Mouse (Mus musculus): ENCODE results near the gene Gm42372. TPM values are rescaled to one million over a fixed set of nuclear protein-coding genes. Genes with fewer than 3 reads are reported as not detected.

The Gm42372 gene
- polyA plus RNA-seq, 1 experiment = 1.1 TPM

DNA sequence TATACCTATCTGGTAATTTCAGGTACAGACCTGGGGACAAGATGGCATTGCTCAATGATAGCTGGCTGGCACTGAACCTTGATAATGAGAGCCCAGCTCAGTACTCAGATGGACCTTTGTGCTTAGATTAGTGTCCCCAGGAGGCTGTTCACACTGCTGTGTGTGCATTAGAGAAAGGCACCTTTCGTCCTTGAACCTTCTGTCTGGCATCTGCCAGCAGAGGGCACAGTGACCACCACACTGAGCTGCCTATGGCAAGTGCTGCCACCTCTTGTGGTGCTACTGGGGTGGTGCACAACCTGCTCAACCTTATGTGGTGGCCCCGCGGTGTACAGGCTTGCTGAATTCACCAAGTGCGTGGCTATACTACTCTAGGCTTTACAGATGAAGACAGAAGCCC is 24.4 kb downstream of the Gm42372 start:
- Histone ChIP-seq H3K27ac (ENCODE audit: insufficient read depth, low read length) (no peak overlapping the region), H3K4me1 (ENCODE audit: control insufficient read depth, insufficient read depth, low read length) (no peaks in the 10 kb centered on the region), H3K4me3 (ENCODE audit: low read depth, low read length) (no peak overlapping the region), H3K9me3 (replicated peaks; ENCODE audit: control insufficient read depth, insufficient read depth, low read length, poor library complexity, severe bottlenecking) (no peaks in the 10 kb centered on the region), H3K9ac (ENCODE audit: low read depth, poor library complexity, severe bottlenecking) (no peak overlapping the region), H3K27me3 (ENCODE audit: control insufficient read depth, insufficient read depth, low read length, poor library complexity, severe bottlenecking) (no peaks in the 10 kb centered on the region), H3K36me3 (ENCODE audit: control insufficient read depth, insufficient read depth, low read length, poor library complexity, severe bottlenecking) (peaks cover 55% of the 10 kb centered on the region)
- no peak for TF ChIP-seq POLR2A (IDR thresholded peaks at IDR 0.05; ENCODE audit: insufficient read depth, low read length)
- peak; percentile 55 for TF ChIP-seq CTCF (IDR thresholded peaks at IDR 0.05; ENCODE audit: low read depth, low read length)

- Histone ChIP-seq H3K27me3 (ENCODE audit: control insufficient read depth, insufficient read depth, low read length, poor library complexity, severe bottlenecking) (no peaks in the 10 kb centered on the region), H3K4me3 (ENCODE audit: low read depth, low read length) (no peak overlapping the region), H3K27ac (ENCODE audit: insufficient read depth, low read length) (no peak overlapping the region), H3K9ac (ENCODE audit: low read depth, poor library complexity, severe bottlenecking) (no peak overlapping the region), H3K9me3 (replicated peaks; ENCODE audit: control insufficient read depth, insufficient read depth, low read length, poor library complexity, severe bottlenecking) (no peaks in the 10 kb centered on the region), H3K4me1 (ENCODE audit: control insufficient read depth, insufficient read depth, low read length) (no peaks in the 10 kb centered on the region), H3K36me3 (ENCODE audit: control insufficient read depth, insufficient read depth, low read length, poor library complexity, severe bottlenecking) (peaks cover 62% of the 10 kb centered on the region)
- TF ChIP-seq POLR2A (IDR thresholded peaks at IDR 0.05; ENCODE audit: insufficient read depth, low read length) (no peak), CTCF (IDR thresholded peaks at IDR 0.05; ENCODE audit: low read depth, low read length) (no peak), EP300 (IDR thresholded peaks at IDR 0.05; ENCODE audit: insufficient read depth, low read depth, low read length) (no peak)
These were observed 26.6 kb downstream of the Gm42372 start for GRCm38 (mm10) chr7:17009326-17010009.

DNA sequence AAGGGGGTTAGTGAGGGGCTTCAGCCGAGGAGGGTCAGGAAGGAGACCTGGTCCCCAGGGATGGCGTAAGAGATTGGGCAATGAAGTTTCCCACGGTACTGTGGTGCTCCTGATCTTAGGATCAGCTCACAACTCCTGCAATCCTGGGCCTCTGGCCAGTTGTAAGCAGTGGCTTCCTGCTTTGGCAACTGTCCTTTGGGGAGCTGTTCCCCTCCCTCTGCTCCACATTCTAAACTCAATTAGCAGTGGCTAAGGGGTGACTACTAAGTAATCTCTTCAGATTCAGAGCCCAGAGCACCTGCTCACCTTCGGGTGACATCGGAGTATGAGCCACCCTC is 27.1 kb downstream of the Gm42372 start:
- TF ChIP-seq POLR2A (IDR thresholded peaks at IDR 0.05; ENCODE audit: insufficient read depth, low read length) (no peak), CTCF (IDR thresholded peaks at IDR 0.05; ENCODE audit: low read depth, low read length) (no peak), EP300 (IDR thresholded peaks at IDR 0.05; ENCODE audit: insufficient read depth, low read depth, low read length) (no peak)
- H3K9ac ChIP-seq (ENCODE audit: low read depth, poor library complexity, severe bottlenecking) = no peak overlapping the region
- H3K9me3 ChIP-seq (replicated peaks; ENCODE audit: control insufficient read depth, insufficient read depth, low read length, poor library complexity, severe bottlenecking) = no peaks in the 10 kb centered on the region
- H3K27ac ChIP-seq (ENCODE audit: insufficient read depth, low read length) = no peak overlapping the region
- H3K36me3 ChIP-seq (ENCODE audit: control insufficient read depth, insufficient read depth, low read length, poor library complexity, severe bottlenecking) = peaks cover 67% of the 10 kb centered on the region
- no peaks in the 10 kb centered on the region for H3K4me1 ChIP-seq (ENCODE audit: control insufficient read depth, insufficient read depth, low read length)
- no peak overlapping the region for H3K4me3 ChIP-seq (ENCODE audit: low read depth, low read length)
- H3K27me3 ChIP-seq (ENCODE audit: control insufficient read depth, insufficient read depth, low read length, poor library complexity, severe bottlenecking) = no peaks in the 10 kb centered on the region

DNA sequence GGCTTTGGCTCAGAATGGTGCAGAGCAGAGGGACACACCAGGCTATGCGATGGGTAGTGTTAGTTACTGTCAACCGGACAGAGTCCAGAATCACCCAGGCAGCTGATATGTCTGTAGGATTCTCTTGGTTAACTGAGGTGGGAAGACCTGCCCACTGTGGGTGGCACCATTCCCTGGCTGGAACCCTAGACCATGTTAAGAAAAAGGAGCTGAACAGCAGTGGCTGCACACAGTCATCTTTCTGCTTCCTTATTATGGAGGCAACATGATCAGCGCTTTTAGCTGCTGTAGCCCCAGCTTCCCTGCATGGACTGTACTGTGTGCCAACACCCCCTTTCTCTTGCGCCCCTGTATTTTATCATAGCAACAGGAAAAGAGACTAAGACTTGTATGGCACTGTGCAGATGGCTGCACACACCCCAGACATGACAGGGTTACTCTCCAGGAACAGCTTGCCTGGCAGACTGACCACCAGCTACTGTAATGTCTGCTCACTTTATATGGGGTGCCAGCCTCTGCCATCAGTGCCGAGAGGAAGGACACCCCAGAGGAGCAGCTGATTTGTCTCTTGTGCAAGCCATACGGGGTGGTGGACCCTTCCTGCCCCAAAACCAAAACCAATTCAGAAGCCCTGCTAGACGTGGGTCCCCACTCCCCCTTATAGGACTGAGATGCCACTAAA is 29.2 kb downstream of the Gm42372 start:
- Histone ChIP-seq H3K4me1 (ENCODE audit: control insufficient read depth, insufficient read depth, low read length) (no peaks in the 10 kb centered on the region), H3K4me3 (ENCODE audit: low read depth, low read length) (no peak overlapping the region), H3K9ac (ENCODE audit: low read depth, poor library complexity, severe bottlenecking) (no peak overlapping the region), H3K27ac (ENCODE audit: insufficient read depth, low read length) (no peak overlapping the region), H3K27me3 (ENCODE audit: control insufficient read depth, insufficient read depth, low read length, poor library complexity, severe bottlenecking) (no peaks in the 10 kb centered on the region), H3K36me3 (ENCODE audit: control insufficient read depth, insufficient read depth, low read length, poor library complexity, severe bottlenecking) (peaks cover 56% of the 10 kb centered on the region), H3K9me3 (replicated peaks; ENCODE audit: control insufficient read depth, insufficient read depth, low read length, poor library complexity, severe bottlenecking) (no peaks in the 10 kb centered on the region)
- TF ChIP-seq POLR2A (IDR thresholded peaks at IDR 0.05; ENCODE audit: insufficient read depth, low read length) = no peak
- no peak for TF ChIP-seq CTCF (IDR thresholded peaks at IDR 0.05; ENCODE audit: low read depth, low read length)
- no peak for TF ChIP-seq EP300 (IDR thresholded peaks at IDR 0.05; ENCODE audit: insufficient read depth, low read depth, low read length)

- Histone ChIP-seq H3K9ac (ENCODE audit: low read depth, poor library complexity, severe bottlenecking) (no peak overlapping the region), H3K4me1 (ENCODE audit: control insufficient read depth, insufficient read depth, low read length) (no peaks in the 10 kb centered on the region)
These were observed 32.5 kb downstream of the Gm42372 start for GRCm38 (mm10) chr7:17015381-17015780.

GRCm38 (mm10) chr7:17017036-17017435 is 34.1 kb downstream of the Gm42372 start:
- no peak overlapping the region for H3K27ac ChIP-seq (ENCODE audit: insufficient read depth, low read length)
- no peak for TF ChIP-seq POLR2A (IDR thresholded peaks at IDR 0.05; ENCODE audit: insufficient read depth, low read length)
- no peak for TF ChIP-seq EP300 (IDR thresholded peaks at IDR 0.05; ENCODE audit: insufficient read depth, low read depth, low read length)
- TF ChIP-seq CTCF (IDR thresholded peaks at IDR 0.05; ENCODE audit: low read depth, low read length) = no peak
- H3K36me3 ChIP-seq (ENCODE audit: control insufficient read depth, insufficient read depth, low read length, poor library complexity, severe bottlenecking) = peaks cover 37% of the 10 kb centered on the region

More at GRCm38 (mm10) chr7:17015381-17015780, 32.5 kb downstream of the Gm42372 start:
- H3K27me3 ChIP-seq (ENCODE audit: control insufficient read depth, insufficient read depth, low read length, poor library complexity, severe bottlenecking) = no peaks in the 10 kb centered on the region
- no peak overlapping the region for H3K27ac ChIP-seq (ENCODE audit: insufficient read depth, low read length)
- H3K36me3 ChIP-seq (ENCODE audit: control insufficient read depth, insufficient read depth, low read length, poor library complexity, severe bottlenecking) = peaks cover 37% of the 10 kb centered on the region
- TF ChIP-seq POLR2A (IDR thresholded peaks at IDR 0.05; ENCODE audit: insufficient read depth, low read length) = no peak
- H3K4me3 ChIP-seq (ENCODE audit: low read depth, low read length) = no peak overlapping the region
- H3K9me3 ChIP-seq (replicated peaks; ENCODE audit: control insufficient read depth, insufficient read depth, low read length, poor library complexity, severe bottlenecking) = no peaks in the 10 kb centered on the region

More at GRCm38 (mm10) chr7:17017036-17017435, 34.1 kb downstream of the Gm42372 start:
- no peaks in the 10 kb centered on the region for H3K4me1 ChIP-seq (ENCODE audit: control insufficient read depth, insufficient read depth, low read length)
- H3K4me3 ChIP-seq (ENCODE audit: low read depth, low read length) = no peak overlapping the region
- no peaks in the 10 kb centered on the region for H3K27me3 ChIP-seq (ENCODE audit: control insufficient read depth, insufficient read depth, low read length, poor library complexity, severe bottlenecking)
- no peak overlapping the region for H3K9ac ChIP-seq (ENCODE audit: low read depth, poor library complexity, severe bottlenecking)
- H3K9me3 ChIP-seq (replicated peaks; ENCODE audit: control insufficient read depth, insufficient read depth, low read length, poor library complexity, severe bottlenecking) = no peaks in the 10 kb centered on the region
